Mouse (Mus musculus): ENCODE results near the gene Tmem198b. TPM values are rescaled to one million over a fixed set of nuclear protein-coding genes. Genes with fewer than 3 reads are reported as not detected.

The Tmem198b gene
- polyA plus RNA-seq (2014; fragmentation: Nextera tagmentation; extraction: Ambion mirVana), result 11.7 and 13.1 TPM in 2 replicates

GRCm38 (mm10) chr10:128804271-128805091 lies at the start of gene Tmem198b:
TSS of gene Tmem198b (minus strand) at chr10:128804370.
- WGBS, result under 1% methylated on average over 28 of the region's 28 CpGs
- Histone ChIP-seq H3K4me3 (replicated peaks; ENCODE audit: low read depth, low read length) (peak within 1 kb of the TSS; percentile 76), H3K36me3 (ENCODE audit: control insufficient read depth, insufficient read depth, low read length) (peaks cover 39% of the 10 kb centered on the region), H3K9me3 (ENCODE audit: control insufficient read depth, low read length) (no peaks in the 10 kb centered on the region), H3K4me2 (ENCODE audit: low read length) (peak within 1 kb of the TSS; percentile 62), H3K4me1 (ENCODE audit: control insufficient read depth, insufficient read depth, low read length) (peaks cover 42% of the 10 kb centered on the region), H3K27ac (replicated peaks; ENCODE audit: low read depth, low read length) (peak within 1 kb of the TSS; percentile 92), H3K27me3 (ENCODE audit: control insufficient read depth, insufficient read depth, low read length) (no peaks in the 10 kb centered on the region), H3K9ac (replicated peaks; ENCODE audit: low read length) (peak within 1 kb of the TSS; percentile 77)
- DNase-seq (peak; percentile 86), ATAC-seq (ENCODE audit: low FRiP score, low TSS enrichment) (peak; percentile 79)

GRCm38 (mm10) chr10:128850339-128850738 lies 46.2 kb upstream of the Tmem198b start:
- no peaks in the 10 kb centered on the region for H3K4me1 ChIP-seq (ENCODE audit: control insufficient read depth, insufficient read depth, low read length)
- H3K4me3 ChIP-seq (replicated peaks; ENCODE audit: low read depth, low read length), result no peak overlapping the region
- no peak overlapping the region for H3K27ac ChIP-seq (replicated peaks; ENCODE audit: low read depth, low read length)
- peaks cover 57% of the 10 kb centered on the region for H3K36me3 ChIP-seq (ENCODE audit: control insufficient read depth, insufficient read depth, low read length)
- ATAC-seq (ENCODE audit: low FRiP score, low TSS enrichment) (no peak), DNase-seq (no peak)
- no peak overlapping the region for H3K4me2 ChIP-seq (ENCODE audit: low read length)
- no peak overlapping the region for H3K9ac ChIP-seq (replicated peaks; ENCODE audit: low read length)
- H3K9me3 ChIP-seq (ENCODE audit: control insufficient read depth, low read length), result no peaks in the 10 kb centered on the region
- 86% methylated on average over 3 of the region's 3 CpGs for WGBS
- no peaks in the 10 kb centered on the region for H3K27me3 ChIP-seq (ENCODE audit: control insufficient read depth, insufficient read depth, low read length)

- no peaks in the 10 kb centered on the region for H3K9me3 ChIP-seq (ENCODE audit: control insufficient read depth, low read length)
- ATAC-seq (ENCODE audit: low FRiP score, low TSS enrichment), result no peak
- H3K27ac ChIP-seq (replicated peaks; ENCODE audit: low read depth, low read length), result no peak overlapping the region
- H3K4me2 ChIP-seq (ENCODE audit: low read length), result no peak overlapping the region
- WGBS, result 84% methylated on average over 2 of the region's 2 CpGs
- H3K27me3 ChIP-seq (ENCODE audit: control insufficient read depth, insufficient read depth, low read length), result no peaks in the 10 kb centered on the region
- peaks cover 60% of the 10 kb centered on the region for H3K36me3 ChIP-seq (ENCODE audit: control insufficient read depth, insufficient read depth, low read length)
- H3K4me1 ChIP-seq (ENCODE audit: control insufficient read depth, insufficient read depth, low read length), result no peaks in the 10 kb centered on the region
- no peak overlapping the region for H3K4me3 ChIP-seq (replicated peaks; ENCODE audit: low read depth, low read length)
- no peak overlapping the region for H3K9ac ChIP-seq (replicated peaks; ENCODE audit: low read length)
- no peak for DNase-seq
Measured at GRCm38 (mm10) chr10:128848426-128848825, 44.3 kb upstream of the Tmem198b start.

GRCm38 (mm10) chr10:128846664-128847063 lies 42.5 kb upstream of the Tmem198b start:
- ATAC-seq (ENCODE audit: low FRiP score, low TSS enrichment), result no peak
- peaks cover 69% of the 10 kb centered on the region for H3K36me3 ChIP-seq (ENCODE audit: control insufficient read depth, insufficient read depth, low read length)
- no peak overlapping the region for H3K4me3 ChIP-seq (replicated peaks; ENCODE audit: low read depth, low read length)
- H3K27me3 ChIP-seq (ENCODE audit: control insufficient read depth, insufficient read depth, low read length), result no peaks in the 10 kb centered on the region
- H3K9me3 ChIP-seq (ENCODE audit: control insufficient read depth, low read length), result no peaks in the 10 kb centered on the region
- no peak overlapping the region for H3K27ac ChIP-seq (replicated peaks; ENCODE audit: low read depth, low read length)
- H3K4me2 ChIP-seq (ENCODE audit: low read length), result no peak overlapping the region
- H3K9ac ChIP-seq (replicated peaks; ENCODE audit: low read length), result no peak overlapping the region
- H3K4me1 ChIP-seq (ENCODE audit: control insufficient read depth, insufficient read depth, low read length), result no peaks in the 10 kb centered on the region
- DNase-seq, result no peak
- 97% methylated on average over 4 of the region's 4 CpGs for WGBS

GRCm38 (mm10) chr10:128845516-128845915 lies 41.3 kb upstream of the Tmem198b start:
- Histone ChIP-seq H3K27me3 (ENCODE audit: control insufficient read depth, insufficient read depth, low read length) (no peaks in the 10 kb centered on the region), H3K4me1 (ENCODE audit: control insufficient read depth, insufficient read depth, low read length) (no peaks in the 10 kb centered on the region), H3K27ac (replicated peaks; ENCODE audit: low read depth, low read length) (no peak overlapping the region), H3K4me3 (replicated peaks; ENCODE audit: low read depth, low read length) (no peak overlapping the region), H3K36me3 (ENCODE audit: control insufficient read depth, insufficient read depth, low read length) (peaks cover 74% of the 10 kb centered on the region), H3K9me3 (ENCODE audit: control insufficient read depth, low read length) (no peaks in the 10 kb centered on the region), H3K9ac (replicated peaks; ENCODE audit: low read length) (no peak overlapping the region), H3K4me2 (ENCODE audit: low read length) (no peak overlapping the region)
- no peak for ATAC-seq (ENCODE audit: low FRiP score, low TSS enrichment)
- DNase-seq, result peak; percentile 82
- 66% methylated on average over 2 of the region's 2 CpGs for WGBS

GRCm38 (mm10) chr10:128843260-128843659 lies 39.1 kb upstream of the Tmem198b start:
- peaks cover 66% of the 10 kb centered on the region for H3K36me3 ChIP-seq (ENCODE audit: control insufficient read depth, insufficient read depth, low read length)
- H3K27me3 ChIP-seq (ENCODE audit: control insufficient read depth, insufficient read depth, low read length), result no peaks in the 10 kb centered on the region
- no peaks in the 10 kb centered on the region for H3K9me3 ChIP-seq (ENCODE audit: control insufficient read depth, low read length)
- ATAC-seq (ENCODE audit: low FRiP score, low TSS enrichment), result no peak
- no peaks in the 10 kb centered on the region for H3K4me1 ChIP-seq (ENCODE audit: control insufficient read depth, insufficient read depth, low read length)
- no peak overlapping the region for H3K4me3 ChIP-seq (replicated peaks; ENCODE audit: low read depth, low read length)
- no peak overlapping the region for H3K9ac ChIP-seq (replicated peaks; ENCODE audit: low read length)
- no peak overlapping the region for H3K4me2 ChIP-seq (ENCODE audit: low read length)
- WGBS, result 94% methylated on average over 5 of the region's 5 CpGs
- no peak for DNase-seq
- no peak overlapping the region for H3K27ac ChIP-seq (replicated peaks; ENCODE audit: low read depth, low read length)

- ATAC-seq (ENCODE audit: low FRiP score, low TSS enrichment), result no peak
- no peak overlapping the region for H3K9ac ChIP-seq (replicated peaks; ENCODE audit: low read length)
- H3K27me3 ChIP-seq (ENCODE audit: control insufficient read depth, insufficient read depth, low read length), result no peaks in the 10 kb centered on the region
- H3K27ac ChIP-seq (replicated peaks; ENCODE audit: low read depth, low read length), result no peak overlapping the region
- H3K4me3 ChIP-seq (replicated peaks; ENCODE audit: low read depth, low read length), result no peak overlapping the region
- peaks cover 67% of the 10 kb centered on the region for H3K36me3 ChIP-seq (ENCODE audit: control insufficient read depth, insufficient read depth, low read length)
- no peak for DNase-seq
- no peaks in the 10 kb centered on the region for H3K9me3 ChIP-seq (ENCODE audit: control insufficient read depth, low read length)
- H3K4me1 ChIP-seq (ENCODE audit: control insufficient read depth, insufficient read depth, low read length), result no peaks in the 10 kb centered on the region
- no peak overlapping the region for H3K4me2 ChIP-seq (ENCODE audit: low read length)
Measured at GRCm38 (mm10) chr10:128840612-128841011, 36.4 kb upstream of the Tmem198b start.

GRCm38 (mm10) chr10:128839434-128839833 lies 35.3 kb upstream of the Tmem198b start:
- Histone ChIP-seq H3K4me1 (ENCODE audit: control insufficient read depth, insufficient read depth, low read length) (no peaks in the 10 kb centered on the region), H3K9me3 (ENCODE audit: control insufficient read depth, low read length) (no peaks in the 10 kb centered on the region), H3K27ac (replicated peaks; ENCODE audit: low read depth, low read length) (no peak overlapping the region), H3K9ac (replicated peaks; ENCODE audit: low read length) (no peak overlapping the region), H3K4me2 (ENCODE audit: low read length) (no peak overlapping the region), H3K4me3 (replicated peaks; ENCODE audit: low read depth, low read length) (no peak overlapping the region), H3K36me3 (ENCODE audit: control insufficient read depth, insufficient read depth, low read length) (peaks cover 68% of the 10 kb centered on the region), H3K27me3 (ENCODE audit: control insufficient read depth, insufficient read depth, low read length) (no peaks in the 10 kb centered on the region)
- no peak for ATAC-seq (ENCODE audit: low FRiP score, low TSS enrichment)
- DNase-seq, result no peak

GRCm38 (mm10) chr10:128837400-128837799 lies 33.2 kb upstream of the Tmem198b start:
- ATAC-seq (ENCODE audit: low FRiP score, low TSS enrichment) (no peak), DNase-seq (no peak)
- Histone ChIP-seq H3K9ac (replicated peaks; ENCODE audit: low read length) (no peak overlapping the region), H3K9me3 (ENCODE audit: control insufficient read depth, low read length) (no peaks in the 10 kb centered on the region), H3K4me2 (ENCODE audit: low read length) (no peak overlapping the region), H3K27ac (replicated peaks; ENCODE audit: low read depth, low read length) (no peak overlapping the region), H3K36me3 (ENCODE audit: control insufficient read depth, insufficient read depth, low read length) (peaks cover 59% of the 10 kb centered on the region), H3K4me1 (ENCODE audit: control insufficient read depth, insufficient read depth, low read length) (no peaks in the 10 kb centered on the region), H3K4me3 (replicated peaks; ENCODE audit: low read depth, low read length) (no peak overlapping the region), H3K27me3 (ENCODE audit: control insufficient read depth, insufficient read depth, low read length) (no peaks in the 10 kb centered on the region)
